9 mouse cellular contexts compared by ENCODE assay signal in genomic region chr2:73528516-73529355, GRCm38 (mm10). TPM values are rescaled to one million over a fixed set of nuclear protein-coding genes. Genes with fewer than 3 reads are reported as not detected.
DNase-seq lines count a peak whose midpoint lies in the region; ATAC-seq lines count a peak whose summit lies in the region.
"Had no signal": no experiment of that assay in that cellular context is flagged by ENCODE, and none has a peak within 500 bp of the region (broad histone marks: within the 10 kb centered on the region; RNA-seq: fewer than 3 reads in every experiment).

No protein-coding gene starts in this region.

- H3K27ac ChIP-seq in forebrain, embryonic 13.5 days = no peak overlapping the region; the same call in none of the 2 replicates
- H3K27ac ChIP-seq in intestine, embryonic 15.5 days = peak overlapping the region; percentile 95
- H3K27ac ChIP-seq in macrophage = no peak overlapping the region; the same call in 1 of the 2 replicates

- peak overlapping the region; percentile 83 for H3K9ac ChIP-seq in forebrain, embryonic 13.5 days
- H3K9ac ChIP-seq in intestine, embryonic 15.5 days = peak overlapping the region; percentile 95

- H3K4me2 ChIP-seq in forebrain, embryonic 13.5 days = peak overlapping the region; percentile 94
- H3K4me2 ChIP-seq in intestine, embryonic 15.5 days (replicated peaks) = peak overlapping the region; percentile 70

- DNase-seq in layer of hippocampus, postnatal 36 days = peak; percentile 26 to 34
- DNase-seq in layer of hippocampus, adult 9-10 months (ENCODE audit: low spot score) = no peak
- DNase-seq in T-cell, adult 2 months (ENCODE audit: low spot score) = peak; percentile 17
- DNase-seq in c-Kit-positive CD71-positive TER-119-positive erythroid progenitor cells, embryonic 14.5 days (ENCODE audit: low spot score) = no peak
- no peak for DNase-seq in right cerebral cortex, adult 18-20 months

- H3K9me3 ChIP-seq in forebrain, embryonic 13.5 days (replicated peaks) = no peaks in the 10 kb centered on the region
- H3K9me3 ChIP-seq in intestine, embryonic 15.5 days = no peaks in the 10 kb centered on the region

- H3K27me3 ChIP-seq in forebrain, embryonic 13.5 days = peaks cover 10% of the 10 kb centered on the region; the same call in 1 of the 2 replicates
- H3K27me3 ChIP-seq in intestine, embryonic 15.5 days (replicated peaks) = no peaks in the 10 kb centered on the region

- peaks cover 54% of the 10 kb centered on the region for H3K79me2 ChIP-seq in macrophage (ENCODE audit: inconsistent target)

- peaks cover 14% of the 10 kb centered on the region for H3K4me1 ChIP-seq in forebrain, embryonic 13.5 days
- H3K4me1 ChIP-seq in intestine, embryonic 15.5 days (replicated peaks) = peaks cover 10% of the 10 kb centered on the region

- ATAC-seq in forebrain, embryonic 13.5 days = peak; percentile 82
- peak; percentile 80 for ATAC-seq in intestine, embryonic 15.5 days

- H3K4me3 ChIP-seq in forebrain, embryonic 13.5 days = peak overlapping the region; percentile 78
- peak overlapping the region; percentile 87 for H3K4me3 ChIP-seq in intestine, embryonic 15.5 days (replicated peaks)
- H3K4me3 ChIP-seq in macrophage (ENCODE audit: inconsistent target) = peak overlapping the region; percentile 45

- WGBS in forebrain, embryonic 13.5 days = 2% methylated on average over 58 of the region's 59 CpGs
- 1% methylated on average over 55 of the region's 59 CpGs for WGBS in intestine, embryonic 15.5 days
- WGBS in macrophage (ENCODE audit: missing documents) = 12% methylated on average over 47 of the region's 59 CpGs

- no peaks in the 10 kb centered on the region for H3K36me3 ChIP-seq in forebrain, embryonic 13.5 days (ENCODE audit: poor library complexity, severe bottlenecking)
- H3K36me3 ChIP-seq in intestine, embryonic 15.5 days = no peaks in the 10 kb centered on the region
- H3K36me3 ChIP-seq in macrophage (ENCODE audit: inconsistent target) = no peaks in the 10 kb centered on the region

RNA-seq across cellular contexts. Expression of gene Wipf1, which starts 0.8 kb away (rescaled TPM):
- 1 to 10 TPM; 7.9 to 9.0 TPM for total RNA-seq in layer of hippocampus, postnatal 36 days (2021)
- polyA plus RNA-seq in forebrain, embryonic 13.5 days (2015; fragmentation: Nextera tagmentation; extraction: Ambion mirVana) = 2.4 and 2.8 TPM in 2 replicates
- 9.5 and 10.1 TPM in 2 replicates for polyA plus RNA-seq in intestine, embryonic 15.5 days (2015; fragmentation: Nextera tagmentation; extraction: Ambion mirVana)
- 10 to 100 TPM in 23 of 26 experiments, 1 to 10 TPM in 3; 8.0 to 83.3 (median 47.4) TPM for total RNA-seq in macrophage (2018; cell fraction: chromatin; rRNA removed)
- total RNA-seq in macrophage (2018; cell fraction: cytosol; rRNA removed) = 100 to 1,000 TPM in 24 of 26 experiments, 10 to 100 TPM in 2; 77.5 to 181 (median 157) TPM
- total RNA-seq in macrophage (2018; cell fraction: nucleus; rRNA removed) = 100 to 1,000 TPM in 9 of 26 experiments, 10 to 100 TPM in 17; 21.7 to 134 (median 75.1) TPM
- polyA plus RNA-seq in macrophage (2018) = 121 to 170 TPM (median 129 TPM) in 3 replicates

RNA-seq across cellular contexts. Expression of gene Chrna1, which starts 51.4 kb away (rescaled TPM):
- under 1 TPM; 0.33 to 0.40 TPM for total RNA-seq in layer of hippocampus, postnatal 36 days (2021)
- 0.11 and 0.27 TPM in 2 replicates for polyA plus RNA-seq in forebrain, embryonic 13.5 days (2015; fragmentation: Nextera tagmentation; extraction: Ambion mirVana)
- polyA plus RNA-seq in intestine, embryonic 15.5 days (2015; fragmentation: Nextera tagmentation; extraction: Ambion mirVana) = 0.18 and 0.25 TPM in 2 replicates
- not detected for total RNA-seq in macrophage (2018; cell fraction: chromatin; rRNA removed)
- not detected for total RNA-seq in macrophage (2018; cell fraction: cytosol; rRNA removed)
- under 1 TPM in 1 of 26 experiments, not detected in 25; 0.14 TPM for total RNA-seq in macrophage (2018; cell fraction: nucleus; rRNA removed)
- polyA plus RNA-seq in macrophage (2018) = not detected in 3 replicates
- total RNA-seq: common myeloid progenitor, adult 5-6 weeks had no signal

Comparison
In these comparisons a context has a peak if more than half of its experiments do, and no peak if none do; other contexts are left out.
1. DNase-seq: peak in layer of hippocampus, postnatal 36 days (2 of 2) and T-cell, adult 2 months (single experiment); none in layer of hippocampus, adult 9-10 months (single experiment), c-Kit-positive CD71-positive TER-119-positive erythroid progenitor cells, embryonic 14.5 days (single experiment) and right cerebral cortex, adult 18-20 months (single experiment).
2. RNA of gene Wipf1, which starts 0.8 kb away (polyA plus RNA-seq): 121 to 170 TPM in macrophage; 9.5 to 10.1 TPM in intestine, embryonic 15.5 days and 2.4 to 2.8 TPM in forebrain, embryonic 13.5 days; every median in the first group is over 10 times any median in the second.
3. Peak in every context shown above with its lines, with median percentiles within 50 percentile points of each other: H3K4me3 ChIP-seq.